Mouse (Mus musculus) frontal cortex, postnatal 25 days (tissue): ENCODE measurements around the gene Sord.
"Not testable (repeated sequence)": the region's sequence is repeated elsewhere in the genome, so short reads cannot be mapped to it uniquely, and the experiment has no call there.

ENCODE experiments used
- DNase-seq, 2 experiments: peaks; one replicate each; pipeline ENCODE4 v3.0.0; 2022; ENCODE audit warnings: low spot score in 2 of 2

Sord gene

DNA sequence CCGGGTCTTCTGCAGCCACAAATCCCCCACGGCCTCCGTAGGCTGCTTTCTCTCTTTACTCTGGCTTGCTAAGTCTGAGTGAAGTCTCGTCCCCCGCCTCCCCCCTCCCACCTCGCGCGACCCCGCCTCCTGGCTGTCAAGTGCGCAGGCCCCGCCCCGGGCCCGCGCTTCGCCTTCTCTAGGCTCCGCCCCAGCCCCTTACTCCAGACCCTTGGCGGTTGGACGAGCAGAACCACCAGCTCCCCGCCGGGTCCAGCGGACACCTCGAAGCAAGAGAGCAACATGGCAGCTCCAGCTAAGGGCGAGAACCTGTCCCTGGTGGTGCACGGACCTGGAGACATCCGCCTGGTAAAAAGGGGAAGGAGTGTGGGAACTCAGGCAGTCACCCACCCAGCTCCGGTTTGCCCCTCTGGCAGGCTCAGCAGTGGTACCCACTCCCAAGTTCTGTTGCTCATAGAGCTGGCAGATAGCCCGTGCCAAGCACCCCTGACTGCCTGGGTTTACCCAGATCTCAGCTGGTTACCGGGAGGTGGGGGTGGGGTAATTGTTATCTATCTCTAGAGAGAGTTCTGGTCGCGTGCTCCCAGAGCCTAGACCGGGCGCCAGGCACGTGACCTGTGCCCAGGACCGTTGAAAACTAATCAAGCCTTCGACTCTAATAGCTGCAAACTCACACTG is at the start of gene Sord:
Gene Sord, plus strand, starts transcription at position 139 of the 678 bp plus-strand sequence.
- peak; percentile 43 to 51 for DNase-seq

DNA sequence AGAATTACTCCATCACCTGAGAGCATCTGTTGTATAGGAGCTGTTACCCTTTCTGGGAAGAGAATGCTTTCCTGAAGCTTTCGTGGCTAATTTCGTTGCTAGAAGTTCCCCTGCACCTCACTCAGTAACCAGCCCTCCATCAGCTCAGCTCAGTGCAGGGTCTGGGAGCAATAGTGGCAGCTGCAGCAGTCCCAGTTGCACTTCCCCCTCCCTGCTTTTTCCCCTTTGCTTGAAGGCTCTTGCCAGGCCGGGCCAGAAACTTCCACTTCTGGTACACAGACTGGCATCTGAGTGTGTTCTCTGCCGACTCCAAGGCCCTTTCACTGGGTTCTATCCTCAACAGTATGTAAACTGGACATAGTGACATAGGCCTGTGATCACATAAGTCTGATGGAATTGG is 49.5 kb upstream of the Sord start:
- no peak for DNase-seq

DNA sequence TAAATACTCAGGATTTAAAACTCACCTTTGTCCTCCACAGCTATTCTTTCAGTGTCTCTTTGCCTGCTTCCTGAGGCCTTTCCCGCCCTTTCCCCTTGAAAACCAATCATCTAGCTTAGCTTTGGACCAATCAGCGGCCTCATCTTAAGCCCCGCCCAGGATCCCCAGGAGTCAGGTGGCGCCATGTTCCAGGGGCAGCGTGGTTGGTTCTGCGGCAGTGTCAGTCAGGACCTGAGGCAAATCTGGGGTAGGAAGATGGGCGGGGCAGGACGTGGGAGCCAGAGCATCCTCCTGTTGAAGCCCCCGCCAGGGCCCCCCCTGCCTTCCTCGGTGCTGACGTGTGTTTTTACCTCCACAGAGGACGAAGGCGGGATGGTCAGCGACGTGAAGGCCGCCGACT is 48.4 kb upstream of the Sord start, which contains the start of the genes Patl2 and Terb2:
Gene Patl2, minus strand, starts transcription at position 84 of the 400 bp plus-strand sequence.
Gene Terb2, plus strand, starts transcription at position 167 of the 400 bp plus-strand sequence.
- no peak for DNase-seq

GRCm38 (mm10) chr2:122186751-122187150 is 47.8 kb upstream of the Sord start:
- no peak for DNase-seq

GRCm38 (mm10) chr2:122191849-122192248 is 42.7 kb upstream of the Sord start:
- DNase-seq = no peak

- peak; percentile 8 to 9 for DNase-seq
Observed at GRCm38 (mm10) chr2:122194509-122194929, 40.0 kb upstream of the Sord start.

- DNase-seq = no peak
Observed at GRCm38 (mm10) chr2:122201501-122201900, 33.0 kb upstream of the Sord start.

- DNase-seq = no peak
Observed at GRCm38 (mm10) chr2:122206440-122207107, 28.0 kb upstream of the Sord start.

GRCm38 (mm10) chr2:122210534-122211228 is 23.9 kb upstream of the Sord start:
- no peak for DNase-seq

DNA sequence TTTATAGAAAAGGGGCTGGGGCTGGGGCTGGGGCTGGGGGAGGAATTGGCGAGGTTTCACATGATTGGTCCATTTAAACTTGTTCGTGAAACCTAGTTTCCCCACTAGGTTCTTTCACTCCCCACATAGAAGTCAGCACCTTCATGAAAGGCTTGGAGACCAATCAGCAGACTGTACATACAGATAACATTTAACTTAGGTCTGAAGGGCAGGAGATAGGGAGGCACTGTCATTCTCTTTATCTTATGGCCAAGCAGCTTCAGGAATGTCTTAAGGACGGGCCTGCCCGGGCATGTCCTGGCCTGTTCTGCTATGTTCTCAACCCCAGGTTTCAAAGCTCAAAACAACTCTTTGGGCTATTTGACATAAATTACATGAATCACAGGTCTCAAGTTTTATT is 17.5 kb upstream of the Sord start:
- DNase-seq = not testable (repeated sequence)

DNA sequence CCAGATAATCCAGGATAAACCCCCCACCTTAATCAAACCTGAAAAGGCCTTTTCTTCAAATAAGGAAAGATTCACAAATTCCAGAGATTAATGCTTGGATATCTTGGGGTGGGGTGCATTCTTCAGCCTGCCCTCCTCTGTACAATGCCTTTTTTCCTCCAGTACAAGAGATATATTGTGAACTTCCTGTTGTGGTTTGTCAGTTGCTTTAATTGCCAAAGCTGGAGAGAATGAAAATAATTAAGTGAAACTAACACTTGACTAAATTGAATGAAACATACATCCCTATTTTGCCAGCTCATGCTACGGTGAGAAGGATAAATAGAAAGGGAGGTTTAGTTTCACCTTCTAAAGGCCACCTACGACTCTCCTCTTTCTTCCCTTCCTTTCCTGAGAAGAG is 16.3 kb upstream of the Sord start:
- no peak for DNase-seq

- DNase-seq = no peak
Observed at GRCm38 (mm10) chr2:122221378-122221777, 13.2 kb upstream of the Sord start.

GRCm38 (mm10) chr2:122221798-122222197 is 12.8 kb upstream of the Sord start:
- no peak for DNase-seq

DNA sequence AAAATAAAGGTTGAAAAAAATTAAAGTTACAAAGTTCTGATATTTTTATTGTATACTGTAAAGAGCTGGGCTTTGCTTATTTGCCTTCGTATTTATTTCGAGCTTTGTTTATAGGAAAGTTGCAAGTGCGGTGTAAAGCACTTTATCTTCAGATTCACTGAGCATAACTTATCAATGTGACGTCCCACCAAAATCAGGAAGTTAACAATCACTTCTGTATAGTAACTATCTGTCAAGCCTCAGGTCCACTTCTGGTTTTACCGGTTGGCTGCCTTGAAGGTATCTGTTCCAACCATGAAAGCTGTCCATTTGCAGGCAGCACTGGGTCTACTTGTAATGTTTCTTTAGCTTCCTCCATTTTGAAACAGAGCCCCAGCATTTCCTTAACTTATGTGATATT is 12.3 kb upstream of the Sord start:
- DNase-seq = no peak

- DNase-seq = no peak
Observed at GRCm38 (mm10) chr2:122223654-122224053, 10.9 kb upstream of the Sord start.

DNA sequence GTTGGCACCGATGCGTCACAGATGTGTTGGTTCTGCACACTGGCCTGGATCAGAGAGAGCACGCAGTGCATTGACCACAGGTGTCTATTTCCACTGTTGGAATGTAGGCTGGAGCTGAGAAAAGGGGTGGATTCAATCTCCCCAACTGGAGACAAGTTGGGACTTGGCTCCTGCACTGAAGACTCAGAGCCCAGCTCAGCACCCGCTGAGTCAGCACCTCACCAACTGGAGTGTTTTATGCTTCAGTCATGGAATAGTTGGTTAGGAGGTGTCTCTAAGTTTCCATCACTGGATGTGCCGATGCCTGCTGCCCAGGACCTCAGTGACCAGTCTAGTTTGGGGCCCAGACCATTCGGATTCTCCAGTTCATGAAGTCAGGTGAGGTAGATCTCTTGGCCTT is 4.2 kb upstream of the Sord start:
- DNase-seq = no peak

GRCm38 (mm10) chr2:122231616-122232015 is 2.9 kb upstream of the Sord start:
- no peak for DNase-seq

GRCm38 (mm10) chr2:122233341-122233740 is 1.2 kb upstream of the Sord start:
- no peak for DNase-seq

- no peak for DNase-seq
Observed at GRCm38 (mm10) chr2:122233759-122234557, 591 bp upstream of the Sord start.

GRCm38 (mm10) chr2:122235425-122235824 is 876 bp downstream of the Sord start:
- DNase-seq = no peak

DNA sequence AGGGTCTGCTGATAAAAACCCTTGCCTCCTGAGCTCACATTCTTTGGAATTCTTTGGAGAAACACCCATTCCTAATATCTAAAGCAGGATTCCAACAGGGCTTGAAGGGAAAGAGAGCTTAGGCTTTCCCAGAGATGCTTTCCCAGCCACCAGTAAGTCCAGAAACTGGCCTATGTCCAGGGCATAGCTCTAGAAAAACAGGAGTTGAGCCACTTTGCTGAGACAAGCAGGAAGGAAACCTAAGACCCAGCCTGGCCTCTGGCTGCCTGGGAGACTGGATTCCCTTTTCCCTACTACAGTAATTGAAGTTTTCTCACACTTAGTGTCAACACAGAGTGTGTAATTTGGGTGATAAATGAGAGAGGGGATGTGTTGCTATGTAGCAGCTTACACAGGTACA is 1.8 kb downstream of the Sord start:
- no peak for DNase-seq
